Mouse (Mus musculus) lung, postnatal 25 days (tissue): ENCODE results near the gene Zfp978.
"Not testable (repeated sequence)": the region's sequence is repeated elsewhere in the genome, so short reads cannot be mapped to it uniquely, and the experiment has no call there.

Source experiments
- DNase-seq: peaks from one replicate; pipeline ENCODE4 v3.0.0; 2022; ENCODE audit warnings: low spot score

The Zfp978 gene

GRCm38 (mm10) chr4:147407463-147407822, 46.3 kb downstream of the Zfp978 start:
- DNase-seq: no peak

- not testable (repeated sequence) for DNase-seq
Observed at GRCm38 (mm10) chr4:147416365-147416764, 55.3 kb downstream of the Zfp978 start.

DNA sequence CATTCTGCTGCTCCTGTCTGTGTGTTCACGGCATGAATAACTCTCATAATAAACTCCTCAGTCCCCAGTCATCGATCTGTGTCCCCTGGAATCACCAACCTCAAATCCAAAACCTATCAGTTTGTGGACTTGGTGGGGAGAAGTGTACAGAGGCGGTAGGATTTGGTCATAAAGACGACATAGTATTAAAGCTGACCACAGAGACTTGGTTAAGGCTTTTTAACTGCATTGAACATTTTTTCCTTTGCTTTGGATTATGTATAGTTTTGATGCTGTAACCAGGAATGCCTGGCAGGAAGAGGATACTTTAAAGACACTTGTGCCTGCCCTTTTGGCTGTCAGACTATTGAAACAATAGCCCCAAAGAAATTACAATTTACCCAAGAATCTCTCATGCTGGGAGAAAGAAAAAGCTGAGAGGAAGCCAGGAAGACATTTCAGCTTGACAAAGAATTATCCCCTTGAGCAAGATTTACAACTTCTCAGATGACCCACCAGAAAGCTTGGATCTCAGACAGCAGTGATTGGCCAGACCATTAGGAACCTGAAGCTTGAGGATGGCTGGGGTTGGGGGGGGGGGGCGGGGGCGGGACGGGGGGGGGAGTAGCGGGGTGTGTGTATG, 56.2 kb downstream of the Zfp978 start:
- DNase-seq: no peak

DNA sequence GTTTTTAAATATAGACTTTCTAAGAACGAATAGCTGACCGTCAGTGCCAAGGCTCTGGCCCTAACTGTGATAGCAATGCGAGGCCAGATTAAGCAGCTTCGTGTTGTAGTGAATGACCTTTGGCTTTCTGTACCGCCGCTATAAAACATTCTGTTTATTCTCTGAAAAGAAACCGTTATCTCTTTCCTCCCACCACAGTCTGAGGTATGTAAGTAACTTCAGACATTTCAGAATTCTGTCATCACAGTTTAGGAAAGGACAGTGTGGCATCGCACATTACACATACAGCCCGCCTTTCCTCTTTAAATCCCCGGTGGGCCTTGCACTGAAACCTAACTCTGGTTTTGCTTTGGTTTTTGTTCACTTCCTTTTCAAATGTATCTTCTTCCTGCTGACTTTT, 56.8 kb downstream of the Zfp978 start:
- DNase-seq: no peak

DNA sequence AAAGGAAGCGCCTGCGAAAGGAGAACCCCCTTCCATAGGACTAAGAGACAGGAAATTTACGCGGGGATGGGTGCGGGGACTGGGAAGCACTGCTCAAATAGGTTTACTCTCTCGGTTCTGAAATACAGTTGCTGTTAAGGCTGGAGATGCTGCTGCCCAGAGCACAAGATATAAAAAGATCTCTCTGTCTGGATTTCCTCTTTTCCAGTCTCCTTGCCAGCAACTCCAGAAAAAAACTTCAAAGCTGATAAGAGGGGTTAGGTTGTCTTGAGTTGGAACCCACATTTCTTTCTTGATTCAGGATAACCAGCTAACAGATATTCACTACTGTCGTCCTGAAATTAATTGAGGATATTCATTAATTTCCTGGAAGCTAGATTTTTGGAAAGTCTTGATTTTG, 57.2 kb downstream of the Zfp978 start:
- DNase-seq: not testable (repeated sequence)

GRCm38 (mm10) chr4:147419190-147419589, 58.1 kb downstream of the Zfp978 start:
- DNase-seq: not testable (repeated sequence)

DNA sequence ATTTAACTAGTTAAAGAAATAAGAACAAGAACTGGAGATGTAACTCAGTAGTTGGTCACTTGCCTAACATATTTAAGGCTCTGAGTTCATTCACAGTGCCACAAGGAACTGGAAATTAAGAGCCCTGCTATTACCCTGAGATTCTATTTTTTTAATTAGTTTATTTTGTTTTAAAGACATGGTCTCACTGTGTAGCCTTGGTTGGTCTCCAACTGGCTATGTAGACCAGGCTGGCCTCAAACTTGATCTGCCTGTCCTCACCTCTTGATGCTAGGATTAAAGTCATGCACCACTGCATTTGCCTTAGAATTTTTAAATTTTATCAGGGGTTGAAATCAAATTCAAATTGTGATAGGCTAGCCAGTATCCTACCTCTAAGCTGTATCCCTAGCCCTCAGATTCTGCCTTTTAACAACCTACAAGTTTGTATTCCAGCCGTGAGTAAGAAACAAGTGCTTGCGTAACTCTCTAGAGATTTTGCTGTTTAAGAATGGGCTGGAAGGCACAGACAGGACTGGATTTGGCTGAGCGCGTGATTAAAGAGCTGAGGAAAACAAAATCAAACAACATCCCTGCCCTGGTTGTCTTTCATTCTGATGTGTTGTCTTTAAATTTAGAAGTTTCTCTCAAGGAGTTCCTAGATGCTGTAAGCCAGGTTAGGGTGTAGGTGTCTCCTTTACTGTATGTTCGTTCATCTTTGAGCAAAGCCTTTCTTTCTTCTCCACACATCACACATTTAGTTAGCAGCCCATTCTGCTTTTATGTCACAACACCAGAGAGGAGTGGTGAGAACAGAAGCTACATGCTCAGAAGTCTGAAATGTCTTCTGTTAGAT, 58.9 kb downstream of the Zfp978 start:
- DNase-seq: not testable (repeated sequence)

DNA sequence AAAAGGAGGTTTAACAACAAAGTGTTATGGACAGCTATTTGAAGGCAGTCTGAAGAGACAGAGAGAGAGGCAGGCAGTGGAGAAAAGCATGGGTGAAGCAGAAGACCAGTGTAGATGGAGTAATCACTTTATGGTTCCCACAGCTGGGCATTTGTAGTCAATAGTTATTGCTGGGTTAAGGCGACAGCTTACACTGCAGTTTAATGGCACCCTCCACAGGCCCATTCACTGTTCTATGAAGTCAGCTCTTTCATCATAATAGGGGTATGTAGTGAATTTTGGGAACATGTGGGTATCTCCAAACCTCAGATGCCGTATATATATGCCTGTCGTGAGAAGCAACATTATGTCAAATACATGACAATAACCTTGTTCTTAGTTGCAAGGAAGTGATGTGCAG, 59.7 kb downstream of the Zfp978 start:
- no peak for DNase-seq

DNA sequence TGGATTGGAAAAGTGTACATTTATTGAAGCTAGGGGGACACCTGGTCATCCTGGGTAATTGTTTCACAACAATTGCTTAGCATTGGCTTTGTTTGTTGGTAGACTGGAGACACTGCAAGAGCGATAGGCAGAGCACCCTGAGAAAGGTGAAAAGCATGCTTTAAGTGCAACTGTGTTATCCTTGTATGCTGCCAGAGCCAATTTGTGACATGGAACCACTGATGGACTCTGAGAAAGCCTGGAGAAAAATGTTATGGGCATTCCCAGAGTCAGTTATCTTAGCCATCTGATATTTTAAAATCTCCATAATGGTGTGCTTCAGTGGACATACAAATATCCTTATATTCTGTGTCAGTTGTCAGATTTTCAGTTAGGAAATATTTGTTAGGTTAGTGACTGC, 60.2 kb downstream of the Zfp978 start:
- not testable (repeated sequence) for DNase-seq

- no peak for DNase-seq
Observed at GRCm38 (mm10) chr4:147423140-147423539, 62.0 kb downstream of the Zfp978 start.

DNA sequence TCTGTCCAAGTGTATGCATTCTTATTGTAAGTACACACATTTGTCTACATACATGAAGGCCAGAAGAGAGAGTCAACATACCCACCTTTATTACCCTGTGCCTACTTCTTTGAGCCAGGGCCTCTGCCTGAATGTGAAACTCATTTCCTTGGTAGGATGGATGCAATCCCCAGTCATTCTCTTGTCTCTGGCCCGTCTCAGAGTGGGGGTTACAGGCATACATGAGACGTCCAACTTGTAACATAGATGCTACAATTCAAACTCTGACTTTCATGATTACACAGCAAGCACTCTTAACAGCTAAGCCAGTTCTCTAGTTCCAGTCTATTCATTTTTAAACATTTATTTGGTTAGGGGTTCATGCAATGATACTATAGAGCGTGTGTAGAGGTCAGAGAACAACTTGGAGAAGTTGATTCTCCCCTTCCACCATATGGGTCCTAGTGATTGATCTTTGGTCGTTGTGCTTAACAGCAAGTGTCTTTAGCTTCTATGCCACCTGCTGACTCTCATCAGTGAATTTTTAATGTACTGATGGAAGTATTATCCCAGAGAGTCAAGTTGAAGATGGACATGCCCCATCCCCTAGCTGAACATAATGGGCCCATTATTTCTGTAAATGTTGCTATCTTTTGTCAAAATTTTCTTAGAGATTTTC, 62.7 kb downstream of the Zfp978 start:
- no peak for DNase-seq

- not testable (repeated sequence) for DNase-seq
Observed at GRCm38 (mm10) chr4:147424404-147424803, 63.3 kb downstream of the Zfp978 start.

- not testable (repeated sequence) for DNase-seq
Observed at GRCm38 (mm10) chr4:147425615-147426347, 64.7 kb downstream of the Zfp978 start.

DNA sequence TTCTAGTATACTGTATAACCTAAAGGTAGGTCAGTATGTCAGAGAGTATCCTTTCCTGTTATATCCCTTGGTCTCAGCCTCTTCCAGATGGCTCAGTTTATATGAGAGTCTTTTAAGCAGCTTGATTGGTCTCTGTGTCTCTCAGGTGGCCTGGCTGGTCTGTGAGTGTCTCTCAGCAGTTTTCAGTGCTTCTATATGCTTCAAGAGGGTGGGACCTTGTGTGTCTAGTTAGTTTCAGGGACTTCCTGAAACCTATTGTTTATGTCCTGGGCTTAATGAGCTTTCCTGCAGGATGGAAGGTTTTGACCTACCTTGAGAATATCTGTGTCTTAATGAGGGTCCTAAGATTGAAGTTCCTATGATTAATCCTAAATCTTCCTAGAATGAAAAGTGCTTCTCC, 69.5 kb downstream of the Zfp978 start:
- no peak for DNase-seq

DNA sequence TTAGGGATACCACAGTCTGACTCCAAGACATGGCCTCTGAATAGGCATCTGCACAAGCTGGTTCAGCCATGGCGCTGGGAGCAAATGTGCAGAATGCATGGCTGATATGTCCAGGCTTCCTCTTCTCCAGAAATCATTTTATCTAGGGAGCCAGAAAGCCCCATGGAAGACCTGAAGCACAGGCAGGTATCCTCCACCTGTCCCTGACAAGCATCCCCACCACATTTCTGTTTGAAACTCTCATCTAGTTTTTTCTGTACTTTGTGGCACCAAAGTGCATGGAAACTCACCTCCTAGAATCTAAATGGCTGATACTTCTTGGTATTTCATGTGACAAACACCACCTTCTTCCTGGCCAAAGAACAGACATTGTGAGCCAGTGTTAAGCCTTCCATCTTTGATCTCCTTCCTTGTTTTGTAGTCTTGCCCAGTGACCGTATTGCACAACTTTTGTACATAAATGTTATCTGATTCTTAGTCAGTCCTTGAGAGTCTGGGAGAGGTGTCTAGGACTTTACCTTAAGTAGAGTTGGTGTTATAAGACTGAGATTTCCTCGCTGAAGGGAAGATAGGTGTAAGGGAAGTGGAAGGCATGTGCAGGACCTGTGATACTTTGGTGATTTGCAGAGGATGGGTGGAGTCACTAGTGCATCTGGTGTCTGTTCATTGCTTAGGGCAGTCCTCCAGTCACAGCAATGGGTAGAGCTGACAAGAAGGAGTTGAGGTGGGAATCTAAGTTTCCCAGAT, 70.8 kb downstream of the Zfp978 start:
- not testable (repeated sequence) for DNase-seq

GRCm38 (mm10) chr4:147432443-147432790, 71.3 kb downstream of the Zfp978 start:
- no peak for DNase-seq

GRCm38 (mm10) chr4:147433017-147433416, 71.9 kb downstream of the Zfp978 start:
- DNase-seq: no peak

GRCm38 (mm10) chr4:147433874-147434273, 72.8 kb downstream of the Zfp978 start:
- no peak for DNase-seq
